Mouse (Mus musculus): ENCODE measurements at regions not wholly inside any gene's neighbourhood (a gene's known extent, or its start where the extent isn't known, plus 50 kb on each side); places are given as distances from the start of the nearest gene placed in this dataset.

GRCm38 (mm10) chr4:5206394-5207099, 413.4 kb upstream of the Impad1 start:
- DNase-seq = no peak

- peak; percentile 48 for DNase-seq
These were observed 412.4 kb upstream of the Impad1 start for GRCm38 (mm10) chr4:5205328-5206208.

GRCm38 (mm10) chr4:5194272-5194671, 401.1 kb upstream of the Impad1 start:
- no peak for DNase-seq

- DNase-seq = no peak
These were observed 388.4 kb upstream of the Impad1 start for GRCm38 (mm10) chr4:5181591-5181990.

GRCm38 (mm10) chr4:5178991-5179693, 386.0 kb upstream of the Impad1 start:
- no peak for DNase-seq

GRCm38 (mm10) chr4:5165263-5165662, 372.1 kb upstream of the Impad1 start:
- no peak for DNase-seq

- no peak for DNase-seq
These were observed 367.8 kb upstream of the Impad1 start for GRCm38 (mm10) chr4:5160931-5161330.

- peak; percentile 2 for DNase-seq
These were observed 337.6 kb upstream of the Impad1 start for GRCm38 (mm10) chr4:5130726-5131125.

GRCm38 (mm10) chr4:5126059-5126458, 332.9 kb upstream of the Impad1 start:
- DNase-seq = no peak

- DNase-seq = no peak
These were observed 305.3 kb upstream of the Impad1 start for GRCm38 (mm10) chr4:5098411-5098810.

GRCm38 (mm10) chr4:5078723-5079122, 285.6 kb upstream of the Impad1 start:
- no peak for DNase-seq

- no peak for DNase-seq
These were observed 281.6 kb upstream of the Impad1 start for GRCm38 (mm10) chr4:5074754-5075153.

- DNase-seq = no peak
These were observed 278.1 kb upstream of the Impad1 start for GRCm38 (mm10) chr4:5071243-5071642.

- no peak for DNase-seq
These were observed 266.3 kb upstream of the Impad1 start for GRCm38 (mm10) chr4:5059290-5059955.

GRCm38 (mm10) chr4:5029929-5030328, 236.8 kb upstream of the Impad1 start:
- no peak for DNase-seq

GRCm38 (mm10) chr4:4987491-4987890, 194.3 kb upstream of the Impad1 start:
- no peak for DNase-seq

- no peak for DNase-seq
These were observed 190.5 kb upstream of the Impad1 start for GRCm38 (mm10) chr4:4983474-4984194.

GRCm38 (mm10) chr4:4971800-4972319, 178.7 kb upstream of the Impad1 start:
- no peak for DNase-seq

GRCm38 (mm10) chr4:4948956-4949355, 155.8 kb upstream of the Impad1 start:
- DNase-seq = no peak

GRCm38 (mm10) chr4:4944498-4944897, 151.3 kb upstream of the Impad1 start:
- DNase-seq = no peak

GRCm38 (mm10) chr4:4925741-4926140, 132.6 kb upstream of the Impad1 start:
- DNase-seq = no peak

GRCm38 (mm10) chr4:4920256-4920655, 127.1 kb upstream of the Impad1 start:
- DNase-seq = no peak
